Mouse (Mus musculus) heart, adult 9 months (tissue): ENCODE data around the gene Isg15.
"Not testable (repeated sequence)": the region's sequence is repeated elsewhere in the genome, so short reads cannot be mapped to it uniquely, and the experiment has no call there.

Experiments
- DNase-seq, 2 experiments: peaks; one replicate each; pipeline ENCODE4 v3.0.0; 2022; ENCODE audit warnings: low spot score in 2 of 2

Gene Isg15

DNA sequence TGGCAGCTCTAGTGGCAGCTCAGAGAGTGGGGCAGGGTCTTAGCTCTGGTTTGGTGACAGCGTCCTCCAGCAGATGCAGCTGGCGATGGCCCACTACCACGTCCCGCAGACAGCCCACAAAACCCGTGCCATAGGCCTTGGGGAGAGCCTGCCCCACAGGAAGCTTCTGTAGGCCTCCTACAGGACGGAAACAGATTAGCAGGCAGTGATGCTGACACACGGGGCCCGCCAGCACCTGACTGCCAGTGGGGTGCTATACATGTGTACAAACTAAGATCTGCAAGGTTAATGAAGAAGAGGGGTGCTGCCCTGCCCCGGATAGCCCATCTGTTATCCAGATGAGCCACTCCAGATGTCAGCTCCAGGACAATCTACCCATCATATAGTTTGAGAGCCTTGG lies 34.1 kb downstream of the Isg15 start:
- no peak for DNase-seq

DNA sequence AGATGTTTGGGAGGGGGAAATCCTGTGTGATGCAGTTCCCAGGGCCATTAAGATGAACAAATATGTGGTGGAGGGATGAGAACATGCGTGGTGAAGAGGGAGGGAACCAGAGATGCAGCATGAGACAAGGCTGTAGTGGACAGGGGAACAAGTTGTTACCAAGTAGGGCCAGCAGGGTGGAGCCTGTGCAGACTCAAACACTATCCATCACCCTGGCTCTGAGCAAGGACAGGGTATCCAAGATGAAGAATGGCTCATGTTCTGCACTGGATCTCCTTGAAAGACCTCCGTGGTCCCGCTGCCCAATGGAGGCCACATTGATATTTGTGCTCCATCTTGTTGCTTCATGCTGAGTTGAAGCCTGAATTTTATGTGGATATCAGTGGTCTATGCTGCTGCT lies 45.8 kb downstream of the Isg15 start:
- DNase-seq, result no peak

DNA sequence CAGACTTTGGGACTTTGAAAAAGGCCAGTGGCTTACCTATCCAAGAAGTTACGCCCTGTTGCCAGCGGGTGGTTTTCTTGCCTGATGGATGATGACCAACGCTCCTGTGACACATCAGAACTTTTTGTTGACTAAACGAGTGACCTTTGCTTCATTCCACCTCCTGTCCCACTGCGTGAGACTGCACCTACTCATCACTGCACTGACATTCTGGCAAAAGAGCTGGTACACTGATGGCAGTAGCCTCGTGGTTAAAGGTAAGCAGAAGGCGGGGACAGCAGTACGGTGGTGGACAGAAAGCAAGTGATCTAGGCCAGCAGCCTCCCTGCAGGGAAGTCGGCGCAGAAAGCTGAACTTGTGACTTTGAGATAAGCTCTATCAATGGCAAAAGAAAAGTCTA lies 49.7 kb downstream of the Isg15 start:
- DNase-seq, result not testable (repeated sequence)
